Mouse (Mus musculus): ENCODE measurements around the gene Nus1.

DNA sequence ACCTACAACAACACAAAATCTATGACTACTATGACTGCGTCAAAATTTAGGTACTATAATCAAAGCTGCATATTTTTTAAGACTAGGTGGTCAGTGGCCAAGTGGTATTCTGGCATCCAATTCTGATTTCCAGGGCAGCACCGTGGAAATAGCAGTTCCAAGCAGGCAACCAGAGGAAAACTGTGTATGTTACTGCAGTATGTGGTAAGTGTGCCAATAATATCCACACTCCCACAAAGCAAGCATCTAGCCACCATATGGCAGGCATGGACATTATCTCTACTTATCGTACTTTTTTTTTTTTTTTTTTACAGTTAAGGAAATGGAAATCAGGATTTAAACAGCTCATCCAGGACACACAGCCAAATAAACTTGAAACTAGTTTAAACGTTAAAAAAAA, 49.0 kb upstream of the Nus1 start:
- TF ChIP-seq CTCF (IDR thresholded peaks at IDR 0.05; ENCODE audit: low read depth) (no peak), EP300 (IDR thresholded peaks at IDR 0.05; ENCODE audit: low read depth) (no peak)
